Mouse (Mus musculus): ENCODE data around the gene Dip2b.

- no peak for TF ChIP-seq CTCF (IDR thresholded peaks at IDR 0.05; ENCODE audit: low read depth)
- no peak for TF ChIP-seq EP300 (IDR thresholded peaks at IDR 0.05; ENCODE audit: low read depth)
These were observed 53.4 kb downstream of the Dip2b start for GRCm38 (mm10) chr15:100091818-100092217.

Data from liver, postnatal 0 days (tissue).